Mouse (Mus musculus) ovary, postnatal 10 days (tissue): ENCODE measurements at regions not wholly inside any gene's neighbourhood (a gene's known extent, or its start where the extent isn't known, plus 50 kb on each side); places are given as distances from the start of the nearest gene placed in this dataset.

Experiments
- DNase-seq: peaks from one replicate; pipeline ENCODE4 v3.0.0; 2022; ENCODE audit warnings: low spot score

GRCm38 (mm10) chr10:29635828-29636227 is 100.2 kb upstream of the Rspo3 start:
- no peak for DNase-seq

GRCm38 (mm10) chr10:29595455-29595854 is 59.8 kb upstream of the Rspo3 start:
- DNase-seq = no peak

- no peak for DNase-seq
Measured at GRCm38 (mm10) chr10:29594969-29595368, 59.3 kb upstream of the Rspo3 start.

GRCm38 (mm10) chr10:29592906-29593305 is 57.2 kb upstream of the Rspo3 start:
- DNase-seq = no peak

- DNase-seq = no peak
Measured at GRCm38 (mm10) chr10:29590187-29590586, 54.5 kb upstream of the Rspo3 start.

- no peak for DNase-seq
Measured at GRCm38 (mm10) chr10:29589739-29590138, 54.1 kb upstream of the Rspo3 start.
